Mouse (Mus musculus) cerebellum, adult 2 months (tissue): ENCODE results near the gene Dnal4.

Experiments
- CTCF ChIP-seq: fragments of 200-500 bp; IDR thresholded peaks from 2 replicates; pipeline ENCODE4 v1.5.1; 2011; ENCODE audit warnings: low read depth, mild to moderate bottlenecking, control low read depth, low read length, moderate library complexity, borderline replicate concordance; ENCODE audit not compliant: insufficient read depth
- POLR2A ChIP-seq: fragments of 200-500 bp; IDR thresholded peaks from 2 replicates; pipeline ENCODE4 v1.6.1; 2011; ENCODE audit warnings: low read length, control low read depth, borderline replicate concordance; ENCODE audit not compliant: insufficient read depth

DNA sequence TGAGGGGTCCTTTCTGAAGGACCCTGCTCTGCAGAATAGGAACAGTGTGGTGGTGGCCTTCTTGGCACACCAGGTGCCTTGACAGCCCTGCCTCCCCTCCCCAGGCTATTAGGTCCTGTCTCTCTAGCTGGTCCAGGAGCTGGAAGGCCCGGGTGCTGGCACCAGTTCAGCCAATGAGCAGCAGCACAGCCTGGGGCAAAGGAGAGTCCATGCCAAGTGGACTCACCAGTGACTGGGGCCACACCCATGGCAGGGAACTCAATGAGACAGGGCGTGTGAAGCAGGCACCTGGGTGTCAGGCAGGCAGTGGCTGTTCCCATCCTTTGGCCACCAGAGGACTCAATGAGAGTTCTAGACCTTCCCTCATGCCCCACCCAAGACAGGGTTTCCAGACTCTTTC, 12.3 kb downstream of the Dnal4 start:
- no peak for TF ChIP-seq CTCF
- 0 out of 2 replicates have a peak, but pooled peaks have one; percentile 5 for TF ChIP-seq POLR2A
